Mouse (Mus musculus) left cerebral cortex, postnatal 4 days (tissue): Measurements from ENCODE around the gene Lhx6. TPM values are rescaled to one million over a fixed set of nuclear protein-coding genes. Genes with fewer than 3 reads are reported as not detected.

Experiments
- DNase-seq: peaks from one replicate; pipeline ENCODE4 v3.0.0-alpha.2; 2022
- intact Hi-C: fragments of 180-260 bp; cut with DNase I; formaldehyde crosslinking; loops from one replicate; pipeline ENCODE4 v1.15.1; 2025
- total RNA-seq, 2 experiments: library from RNA; stranded (reverse); gene quantifications; 2 replicates each; pipeline ENCODE4 v1.2.3; 2021

Lhx6 gene
- total RNA-seq, 2 experiments from 2014 or later, result 53.3 to 53.7 TPM

GRCm38 (mm10) chr2:36093914-36094475 is 11.2 kb downstream of the Lhx6 start:
- intact Hi-C loops, result no loop called here
- no peak for DNase-seq

GRCm38 (mm10) chr2:36093301-36093700 is 11.9 kb downstream of the Lhx6 start:
- intact Hi-C loops, result no loop called here
- DNase-seq, result no peak

- intact Hi-C loops, result no loop called here
- no peak for DNase-seq
Observed at GRCm38 (mm10) chr2:36092748-36093147, 12.5 kb downstream of the Lhx6 start.

GRCm38 (mm10) chr2:36090853-36091741 is 14.1 kb downstream of the Lhx6 start:
- peak; percentile 62 for DNase-seq
- intact Hi-C loops, result no loop called here

GRCm38 (mm10) chr2:36089190-36089589 is 16.0 kb downstream of the Lhx6 start:
- intact Hi-C loops, result no loop called here
- no peak for DNase-seq

GRCm38 (mm10) chr2:36085041-36085440 is 20.2 kb downstream of the Lhx6 start:
- intact Hi-C loops, result no loop called here

GRCm38 (mm10) chr2:36082802-36083580 is 22.2 kb downstream of the Lhx6 start:
- intact Hi-C loops, result no loop called here
- DNase-seq, result peak; percentile 64

More at GRCm38 (mm10) chr2:36085041-36085440, 20.2 kb downstream of the Lhx6 start:
- no peak for DNase-seq

GRCm38 (mm10) chr2:36081446-36081845 is 23.8 kb downstream of the Lhx6 start:
- no peak for DNase-seq
- intact Hi-C loops, result no loop called here

- DNase-seq, result no peak
- intact Hi-C loops, result no loop called here
Observed at GRCm38 (mm10) chr2:36077160-36077761, 27.9 kb downstream of the Lhx6 start.

GRCm38 (mm10) chr2:36075210-36075609 is 30.0 kb downstream of the Lhx6 start:
- DNase-seq, result no peak
- intact Hi-C loops, result no loop called here

- no peak for DNase-seq
- intact Hi-C loops, result no loop called here
Observed at GRCm38 (mm10) chr2:36073781-36074180, 31.4 kb downstream of the Lhx6 start.

GRCm38 (mm10) chr2:36071660-36072305 is 33.4 kb downstream of the Lhx6 start:
- intact Hi-C loops, result no loop called here
- no peak for DNase-seq

GRCm38 (mm10) chr2:36067132-36067531 is 38.1 kb downstream of the Lhx6 start:
- intact Hi-C loops, result no loop called here
- no peak for DNase-seq

GRCm38 (mm10) chr2:36061409-36061808 is 43.8 kb downstream of the Lhx6 start:
- DNase-seq, result no peak
- intact Hi-C loops, result no loop called here

GRCm38 (mm10) chr2:36056248-36056647 is 49.0 kb downstream of the Lhx6 start:
- DNase-seq, result no peak
- intact Hi-C loops, result no loop called here

GRCm38 (mm10) chr2:36053249-36053648 is 52.0 kb downstream of the Lhx6 start:
- no peak for DNase-seq
- intact Hi-C loops, result no loop called here

GRCm38 (mm10) chr2:36049567-36049954 is 55.6 kb downstream of the Lhx6 start:
- no peak for DNase-seq
- intact Hi-C loops, result no loop called here

GRCm38 (mm10) chr2:36048748-36049566 is 56.3 kb downstream of the Lhx6 start, which contains the start of the genes Ndufa8 and Morn5:
Gene Ndufa8, minus strand, starts transcription at chr2:36049406.
Gene Morn5, plus strand, starts transcription at chr2:36049458.
- DNase-seq, result peak; percentile 98
- intact Hi-C loops, result no loop called here

- no peak for DNase-seq
- intact Hi-C loops, result no loop called here
Observed at GRCm38 (mm10) chr2:36048164-36048563, 57.0 kb downstream of the Lhx6 start.

GRCm38 (mm10) chr2:36040872-36041271 is 64.3 kb downstream of the Lhx6 start:
- intact Hi-C loops, result no loop called here
- no peak for DNase-seq
